ENCODE assay signal across 9 mouse cellular contexts in the genomic region with DNA sequence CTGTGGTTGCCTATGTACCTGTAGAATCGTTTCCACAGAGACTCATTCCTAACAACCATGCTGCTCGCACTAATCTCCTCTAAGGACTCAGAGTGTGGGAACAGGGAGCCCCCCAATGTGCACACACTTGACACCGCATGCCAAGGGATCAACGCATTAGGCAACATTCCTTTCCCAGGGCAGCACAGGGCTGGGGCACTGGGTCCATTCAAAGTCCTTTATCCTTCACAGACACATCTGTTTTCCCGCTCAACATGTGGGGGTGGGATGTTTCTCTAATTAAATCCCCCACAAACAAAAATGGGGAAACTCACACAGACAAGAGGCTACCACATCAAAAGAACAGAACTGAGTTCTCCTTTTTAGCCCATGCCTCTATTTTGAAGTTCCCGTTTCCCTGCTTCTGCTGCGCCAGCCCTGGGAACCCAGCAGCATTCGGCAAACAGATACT. TPM values are rescaled to one million over a fixed set of nuclear protein-coding genes. Genes with fewer than 3 reads are reported as not detected.
A peak's percentile ranks its signal among the peaks of the same experiment; 100 is the strongest.
DNase-seq lines count a peak whose midpoint lies in the region; ATAC-seq and TF ChIP-seq lines count a peak whose summit lies in the region.
"Had no signal": no experiment of that assay in that cellular context is flagged by ENCODE, and none has a peak within 500 bp of the region (broad histone marks: within the 10 kb centered on the region; RNA-seq: fewer than 3 reads in every experiment).

No protein-coding gene starts in this region.

- 1% methylated on average over 8 of the region's 8 CpGs for WGBS in midbrain, embryonic 11.5 days

- TF ChIP-seq POLR2A in brain, embryonic 14.5 days (IDR thresholded peaks at IDR 0.05; ENCODE audit: borderline replicate concordance, extremely low read depth, insufficient read depth, insufficient read length, poor library complexity, severe bottlenecking), result no peak

- TF ChIP-seq CTCF in gastrocnemius, adult 2 months (IDR thresholded peaks at IDR 0.05), result no peak
- no peak for TF ChIP-seq CTCF in brain, embryonic 14.5 days (IDR thresholded peaks at IDR 0.05; ENCODE audit: borderline replicate concordance, extremely low read depth, insufficient read depth, insufficient read length)

- DNase-seq in gastrocnemius, adult 2 months, result no peak
- DNase-seq in gastrocnemius, postnatal 10 days, result no peak
- DNase-seq in brain, embryonic 14.5 days (ENCODE audit: low read depth), result peak; percentile 77
- peak; percentile 97 for DNase-seq in midbrain, embryonic 11.5 days (ENCODE audit: low spot score, missing footprints)
- no peak for DNase-seq in left cerebral cortex, postnatal 36 days (ENCODE audit: low spot score in 2 of 2)
- DNase-seq in left cerebral cortex, adult 11 months (ENCODE audit: low spot score), result no peak
- no peak for DNase-seq in kidney, postnatal 4 days
- DNase-seq: right cerebral cortex, postnatal 14 days had no signal

- H3K27me3 ChIP-seq in midbrain, embryonic 11.5 days (ENCODE audit: control insufficient read depth, insufficient read depth, low read length), result no peaks in the 10 kb centered on the region

- intact Hi-C loops in gastrocnemius, adult 2 months (cut with DNase I), result no loop called here
- intact Hi-C loops in left cerebral cortex, postnatal 36 days (cut with DNase I), result no loop called here

- H3K4me2 ChIP-seq in midbrain, embryonic 11.5 days, result peak overlapping the region; percentile 46

- peak; percentile 76 to 81 for ATAC-seq in hematopoietic stem cell, adult 5-6 weeks (replicated peaks in 1 of 2; ENCODE audit: insufficient read depth in 1 of 2, low FRiP score in 2 of 2, low TSS enrichment in 1 of 2, low read depth in 1 of 2, poor library complexity in 2 of 2, severe bottlenecking in 2 of 2)
- peak; percentile 76 for ATAC-seq in midbrain, embryonic 11.5 days (ENCODE audit: low FRiP score)

- H3K36me3 ChIP-seq in midbrain, embryonic 11.5 days (ENCODE audit: control insufficient read depth, insufficient read depth, low read length), result no peaks in the 10 kb centered on the region

- H3K4me3 ChIP-seq in gastrocnemius, adult 2 months, result 0 out of 2 replicates have a peak overlapping the region, but pooled peaks have one; percentile 13
- H3K4me3 ChIP-seq in midbrain, embryonic 11.5 days (ENCODE audit: low read depth, low read length), result 0 out of 2 replicates have a peak overlapping the region, but pooled peaks have one; percentile 11

- H3K9ac ChIP-seq in midbrain, embryonic 11.5 days (ENCODE audit: low read length), result peak overlapping the region; percentile 61; the same call in 1 of the 2 replicates

- H3K4me1 ChIP-seq in midbrain, embryonic 11.5 days (ENCODE audit: control insufficient read depth, insufficient read depth, low read length), result peaks cover 57% of the 10 kb centered on the region

- H3K9me3 ChIP-seq in midbrain, embryonic 11.5 days (ENCODE audit: control insufficient read depth, low read length), result no peaks in the 10 kb centered on the region

- H3K27ac ChIP-seq in gastrocnemius, adult 2 months, result no peak overlapping the region
- peak overlapping the region; percentile 94 for H3K27ac ChIP-seq in midbrain, embryonic 11.5 days (ENCODE audit: low read depth, low read length)

RNA-seq across cellular contexts. Expression of gene Cpa5, which starts 5.7 kb away (rescaled TPM):
- not detected for total RNA-seq in gastrocnemius, adult 2 months (2021)
- total RNA-seq in gastrocnemius, postnatal 10 days (2021), result under 1 TPM; 0.78 to 0.93 TPM
- polyA plus RNA-seq in brain, embryonic 14.5 days (2012; rRNA removed), result 0.04 and 0.14 TPM in 2 replicates
- not detected in 2 replicates for total RNA-seq in hematopoietic stem cell, adult 5-6 weeks (2017)
- polyA plus RNA-seq in midbrain, embryonic 11.5 days (2014; fragmentation: Nextera tagmentation; extraction: Ambion mirVana), result 0.25 and 0.46 TPM in 2 replicates
- total RNA-seq in left cerebral cortex, postnatal 36 days (2021), result not detected

RNA-seq across cellular contexts. Expression of gene Cpa1, which starts 22.5 kb away (rescaled TPM):
- not detected for total RNA-seq in gastrocnemius, adult 2 months (2021)
- under 1 TPM in 1 of 2 experiments, not detected in 1; 0.19 TPM for total RNA-seq in gastrocnemius, postnatal 10 days (2021)
- 0.68 and 1.0 TPM in 2 replicates for polyA plus RNA-seq in brain, embryonic 14.5 days (2012; rRNA removed)
- total RNA-seq in hematopoietic stem cell, adult 5-6 weeks (2017), result not detected in 2 replicates
- polyA plus RNA-seq in midbrain, embryonic 11.5 days (2014; fragmentation: Nextera tagmentation; extraction: Ambion mirVana), result 0.08 TPM in 1 of 2 replicates, not detected in the other
- not detected for total RNA-seq in left cerebral cortex, postnatal 36 days (2021)

RNA-seq across cellular contexts. Expression of gene Cpa4, which starts 48.3 kb away (rescaled TPM):
- total RNA-seq in gastrocnemius, adult 2 months (2021), result not detected
- 1 to 10 TPM in 1 of 2 experiments, under 1 TPM in 1; 0.80 to 1.2 TPM for total RNA-seq in gastrocnemius, postnatal 10 days (2021)
- 2.5 and 3.3 TPM in 2 replicates for polyA plus RNA-seq in brain, embryonic 14.5 days (2012; rRNA removed)
- not detected in 2 replicates for total RNA-seq in hematopoietic stem cell, adult 5-6 weeks (2017)
- 2.1 and 2.2 TPM in 2 replicates for polyA plus RNA-seq in midbrain, embryonic 11.5 days (2014; fragmentation: Nextera tagmentation; extraction: Ambion mirVana)
- under 1 TPM; 0.18 to 0.25 TPM for total RNA-seq in left cerebral cortex, postnatal 36 days (2021)

Comparison
In these comparisons a context has a peak if more than half of its experiments do, and no peak if none do; other contexts are left out.
1. DNase-seq: peak in brain, embryonic 14.5 days (single experiment) and midbrain, embryonic 11.5 days (single experiment); none in gastrocnemius, adult 2 months (single experiment), gastrocnemius, postnatal 10 days (single experiment), left cerebral cortex, postnatal 36 days (0 of 2), left cerebral cortex, adult 11 months (single experiment) and kidney, postnatal 4 days (0 of 2).